In genomic region chr9:90184116-90184515, GRCm38 (mm10) we compare ENCODE assay signal across 8 mouse cellular contexts. TPM values are rescaled to one million over a fixed set of nuclear protein-coding genes. Genes with fewer than 3 reads are reported as not detected.
DNase-seq lines count a peak whose midpoint lies in the region; ATAC-seq and TF ChIP-seq lines count a peak whose summit lies in the region.

No protein-coding gene starts in this region.

- 0 out of 2 replicates have a peak, but pooled peaks have one; percentile 18 for ATAC-seq in hindbrain, embryonic 13.5 days (ENCODE audit: low FRiP score)
- ATAC-seq in liver, postnatal 0 days = peak; percentile 28; the same call in 1 of the 2 replicates
- ATAC-seq in erythroblast, adult 5-6 weeks (replicated peaks; ENCODE audit: low FRiP score, poor library complexity, severe bottlenecking) = no peak

- 54% methylated on average over 8 of the region's 8 CpGs for WGBS in hindbrain, embryonic 13.5 days
- 85% methylated on average over 8 of the region's 8 CpGs for WGBS in hindbrain, embryonic 10.5 days
- 55% methylated on average over 8 of the region's 8 CpGs for WGBS in liver, postnatal 0 days (ENCODE audit: insufficient replicate concordance)

- H3K4me3 ChIP-seq in hindbrain, embryonic 13.5 days = no peak overlapping the region
- no peak overlapping the region for H3K4me3 ChIP-seq in hindbrain, embryonic 10.5 days
- H3K4me3 ChIP-seq in brown adipose tissue, adult 24 weeks (ENCODE audit: insufficient read depth, low read depth, low read length) = no peak overlapping the region
- H3K4me3 ChIP-seq in liver, postnatal 0 days (ENCODE audit: low read depth, low read length) = no peak overlapping the region

- no peaks in the 10 kb centered on the region for H3K9me3 ChIP-seq in hindbrain, embryonic 13.5 days
- no peaks in the 10 kb centered on the region for H3K9me3 ChIP-seq in hindbrain, embryonic 10.5 days
- H3K9me3 ChIP-seq in liver, postnatal 0 days (ENCODE audit: low read length) = no peaks in the 10 kb centered on the region

- no peak for DNase-seq in hindbrain, embryonic 10.5 days (ENCODE audit: low spot score)
- peak; percentile 40 for DNase-seq in kidney, adult 11 months
- peak; percentile 39 for DNase-seq in liver, postnatal 0 days
- no peak for DNase-seq in right cerebral cortex, postnatal 10 days (ENCODE audit: low spot score in 2 of 2)
- no peak for DNase-seq in right cerebral cortex, adult 18-20 months

- peaks cover 13% of the 10 kb centered on the region for H3K4me1 ChIP-seq in hindbrain, embryonic 13.5 days (replicated peaks)
- no peaks in the 10 kb centered on the region for H3K4me1 ChIP-seq in hindbrain, embryonic 10.5 days (replicated peaks)
- H3K4me1 ChIP-seq in brown adipose tissue, adult 24 weeks (ENCODE audit: control insufficient read depth, insufficient read depth, insufficient read length, low read length) = peaks cover 14% of the 10 kb centered on the region
- peaks cover 2% of the 10 kb centered on the region; the same call in 1 of the 2 replicates for H3K4me1 ChIP-seq in liver, postnatal 0 days (ENCODE audit: insufficient read depth)

- TF ChIP-seq EP300 in liver, postnatal 0 days (IDR thresholded peaks at IDR 0.05; ENCODE audit: low read depth) = no peak

- no peaks in the 10 kb centered on the region for H3K27me3 ChIP-seq in hindbrain, embryonic 13.5 days
- H3K27me3 ChIP-seq in hindbrain, embryonic 10.5 days (ENCODE audit: insufficient read depth, poor library complexity, severe bottlenecking) = no peaks in the 10 kb centered on the region
- H3K27me3 ChIP-seq in liver, postnatal 0 days (ENCODE audit: insufficient read depth, low read length) = no peaks in the 10 kb centered on the region

- TF ChIP-seq CTCF in liver, postnatal 0 days (IDR thresholded peaks at IDR 0.05; ENCODE audit: low read depth) = no peak

- H3K27ac ChIP-seq in hindbrain, embryonic 13.5 days = no peak overlapping the region
- no peak overlapping the region for H3K27ac ChIP-seq in hindbrain, embryonic 10.5 days
- 0 out of 2 replicates have a peak overlapping the region, but pooled peaks have one; percentile 20 for H3K27ac ChIP-seq in brown adipose tissue, adult 24 weeks (replicated peaks; ENCODE audit: low read depth, low read length)
- no peak overlapping the region for H3K27ac ChIP-seq in liver, postnatal 0 days (ENCODE audit: low read depth)

- H3K9ac ChIP-seq in hindbrain, embryonic 13.5 days = no peak overlapping the region
- no peak overlapping the region for H3K9ac ChIP-seq in liver, postnatal 0 days (replicated peaks)

- H3K36me3 ChIP-seq in hindbrain, embryonic 13.5 days = peaks cover 81% of the 10 kb centered on the region
- H3K36me3 ChIP-seq in hindbrain, embryonic 10.5 days = peaks cover 82% of the 10 kb centered on the region
- no peaks in the 10 kb centered on the region for H3K36me3 ChIP-seq in liver, postnatal 0 days (replicated peaks; ENCODE audit: insufficient read depth, low read length)

- H3K4me2 ChIP-seq in hindbrain, embryonic 13.5 days = no peak overlapping the region
- no peak overlapping the region for H3K4me2 ChIP-seq in liver, postnatal 0 days (ENCODE audit: low read depth, low read length)

RNA-seq across cellular contexts. Expression of gene Adamts7, which starts 21.2 kb away (rescaled TPM):
- polyA plus RNA-seq in hindbrain, embryonic 13.5 days (2015; fragmentation: Nextera tagmentation; extraction: Ambion mirVana) = 12.1 and 14.1 TPM in 2 replicates
- polyA plus RNA-seq in hindbrain, embryonic 10.5 days (2016; fragmentation: Nextera tagmentation; extraction: Ambion mirVana) = 16.1 and 16.2 TPM in 2 replicates
- polyA plus RNA-seq in brown adipose tissue, adult 24 weeks (2012; ENCODE audit: insufficient read depth, insufficient read length, missing spikeins) = 0.40 and 0.79 TPM in 2 replicates
- polyA plus RNA-seq in liver, postnatal 0 days (2015; fragmentation: Nextera tagmentation; extraction: Ambion mirVana) = 1.6 and 2.0 TPM in 2 replicates
- not detected in 2 replicates for total RNA-seq in erythroblast, adult 5-6 weeks (2015; ENCODE audit: low replicate concordance)
- 0.14 TPM in 1 of 2 replicates, not detected in the other for total RNA-seq in erythroblast, adult 5-6 weeks (2017; ENCODE audit: low replicate concordance)

Comparison
In these comparisons a context has a peak if more than half of its experiments do, and no peak if none do; other contexts are left out.
1. DNase-seq: peak in kidney, adult 11 months (single experiment) and liver, postnatal 0 days (single experiment); none in hindbrain, embryonic 10.5 days (single experiment), right cerebral cortex, postnatal 10 days (0 of 2) and right cerebral cortex, adult 18-20 months (single experiment).